Mouse (Mus musculus): ENCODE measurements around the gene Dydc1.

GRCm38 (mm10) chr14:41127997-41128396 is 55.3 kb downstream of the Dydc1 start:
- peak; percentile 62 for TF ChIP-seq CTCF (IDR thresholded peaks at IDR 0.05; ENCODE audit: extremely low read depth, insufficient read depth, low read length)
- no peak for TF ChIP-seq POLR2A (IDR thresholded peaks at IDR 0.05; ENCODE audit: extremely low read depth, insufficient read depth, low read length)
